ENCODE assay signal across 11 mouse cellular contexts in the genomic region with DNA sequence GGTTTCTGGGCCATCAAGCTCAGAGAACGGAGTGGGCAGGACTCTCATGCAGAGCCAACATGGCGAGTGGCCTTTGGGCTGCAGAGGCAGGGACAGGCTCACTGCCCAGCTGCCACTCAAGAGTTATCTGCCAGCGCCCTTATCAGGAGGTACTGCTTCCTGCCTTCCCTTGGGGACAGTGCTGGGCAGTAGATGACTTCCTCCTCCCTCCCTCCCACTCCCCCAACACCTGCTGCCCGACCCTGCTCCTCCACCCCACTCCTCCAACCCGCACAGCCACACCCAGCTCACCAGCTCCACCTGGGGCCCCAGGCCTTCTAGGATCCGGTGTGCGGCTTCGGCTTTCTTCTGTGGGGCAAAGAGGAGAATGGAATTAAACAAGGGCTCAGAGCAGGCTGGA.
DNase-seq lines count a peak whose midpoint lies in the region; ATAC-seq lines count a peak whose summit lies in the region.
"Had no signal": no experiment of that assay in that cellular context is flagged by ENCODE, and none has a peak within 500 bp of the region (broad histone marks: within the 10 kb centered on the region; RNA-seq: fewer than 3 reads in every experiment).

No protein-coding gene starts in this region.

- peak overlapping the region; percentile 82 for H3K4me3 ChIP-seq in megakaryocyte, embryonic 14.5 days (replicated peaks)
- no peak overlapping the region for H3K4me3 ChIP-seq in stomach, embryonic 16.5 days (replicated peaks; ENCODE audit: low read length)
- H3K4me3 ChIP-seq: erythroblast, embryonic 14.5 days; liver, embryonic 13.5 days had no signal

- H3K4me2 ChIP-seq in stomach, embryonic 16.5 days (ENCODE audit: low read depth, low read length): no peak overlapping the region
- H3K4me2 ChIP-seq: liver, embryonic 13.5 days had no signal

- peaks cover 9% of the 10 kb centered on the region; the same call in 1 of the 2 replicates for H3K9me3 ChIP-seq in megakaryocyte, embryonic 14.5 days
- H3K9me3 ChIP-seq in stomach, embryonic 16.5 days (replicated peaks; ENCODE audit: control insufficient read depth, low read length): no peaks in the 10 kb centered on the region; the same call in 1 of the 2 replicates

- WGBS in stomach, embryonic 16.5 days: 49% methylated on average over 8 of the region's 8 CpGs

- peak; percentile 38 for DNase-seq in lung, postnatal 36 days
- DNase-seq in lung, postnatal 10 days: no peak
- no peak for DNase-seq in embryo, embryonic 9.5 days (ENCODE audit: extremely low spot score)
- no peak for DNase-seq in gastrocnemius, postnatal 10 days
- DNase-seq: kidney, adult 18-20 months; liver, embryonic 13.5 days had no signal

- H3K27me3 ChIP-seq in megakaryocyte, embryonic 14.5 days (replicated peaks): peaks cover 75% of the 10 kb centered on the region
- no peaks in the 10 kb centered on the region for H3K27me3 ChIP-seq in stomach, embryonic 16.5 days (ENCODE audit: control insufficient read depth, insufficient read depth, low read length)
- H3K27me3 ChIP-seq: liver, embryonic 13.5 days; Patski had no signal

- H3K9ac ChIP-seq in stomach, embryonic 16.5 days (ENCODE audit: low read length): no peak overlapping the region
- H3K9ac ChIP-seq: liver, embryonic 13.5 days had no signal

- H3K27ac ChIP-seq in stomach, embryonic 16.5 days (ENCODE audit: low read length): peak overlapping the region; percentile 59
- H3K27ac ChIP-seq: liver, embryonic 13.5 days had no signal

- peak; percentile 5 to 18; a peak in 1 of 4 replicates for ATAC-seq in hematopoietic stem cell, adult 5-6 weeks (replicated peaks in 1 of 2; ENCODE audit: insufficient read depth in 1 of 2, low FRiP score in 2 of 2, low TSS enrichment in 1 of 2, low read depth in 1 of 2, poor library complexity in 2 of 2, severe bottlenecking in 2 of 2)
- peak; percentile 11; the same call in 1 of the 2 replicates for ATAC-seq in stomach, embryonic 16.5 days (ENCODE audit: insufficient read depth, low FRiP score)
- ATAC-seq: Patski had no signal

- H3K4me1 ChIP-seq in megakaryocyte, embryonic 14.5 days: peaks cover 79% of the 10 kb centered on the region
- H3K4me1 ChIP-seq in stomach, embryonic 16.5 days (ENCODE audit: control insufficient read depth, insufficient read depth, low read length): peaks cover 22% of the 10 kb centered on the region

- H3K36me3 ChIP-seq in megakaryocyte, embryonic 14.5 days (replicated peaks; ENCODE audit: low read length): peaks cover 87% of the 10 kb centered on the region
- H3K36me3 ChIP-seq in stomach, embryonic 16.5 days (ENCODE audit: control insufficient read depth, insufficient read depth, low read length): peaks cover 18% of the 10 kb centered on the region; the same call in 1 of the 2 replicates
